Mouse (Mus musculus) spleen, adult 10 weeks (tissue): ENCODE results near the gene Pbx4. TPM values are rescaled to one million over a fixed set of nuclear protein-coding genes. Genes with fewer than 3 reads are reported as not detected.

Experiments used
- polyA plus RNA-seq: library from polyadenylated mRNA; stranded (reverse); fragments of 350-450 nt; fragmentation: Illumina TruSeq; extraction: RNeasy Lipid Tissue Mini Kit (QIAGEN cat#74804); gene quantifications from one replicate; pipeline ENCODE4 v1.2.3, GENCODE M21; 2015; ENCODE audit warnings: low replicate concordance; ENCODE audit not compliant: insufficient read depth

The Pbx4 gene
- polyA plus RNA-seq, result 8.6 TPM

DNA sequence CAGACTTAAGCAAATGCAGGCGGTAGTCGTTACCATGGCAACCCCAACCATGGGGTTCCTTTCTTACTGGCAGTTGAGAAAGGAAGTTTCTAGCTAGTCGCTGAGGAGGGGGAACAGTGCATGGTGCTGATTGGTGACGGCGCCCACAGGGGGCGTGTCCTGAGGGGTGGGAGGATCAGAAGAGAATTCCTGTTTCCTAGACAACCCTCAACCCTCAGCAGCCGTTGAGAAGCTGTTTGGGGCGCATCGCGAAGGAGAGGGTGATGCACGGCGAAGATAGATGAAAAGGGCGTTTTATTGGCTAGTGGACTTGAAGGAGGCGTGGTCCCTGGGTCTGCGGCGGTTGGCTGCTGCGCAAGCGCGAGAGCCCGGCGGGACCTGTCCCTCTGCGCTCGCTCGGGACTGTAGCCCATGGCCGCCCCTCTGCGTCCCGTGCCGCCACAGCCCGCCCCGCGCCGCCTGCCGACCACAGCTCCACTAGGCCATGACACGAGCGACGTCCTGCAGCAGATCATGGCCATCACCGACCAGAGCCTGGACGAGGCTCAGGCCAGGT, at the start of gene Pbx4:
Pbx4 (plus strand) TSS at position 194 of the 556 bp plus-strand sequence.

DNA sequence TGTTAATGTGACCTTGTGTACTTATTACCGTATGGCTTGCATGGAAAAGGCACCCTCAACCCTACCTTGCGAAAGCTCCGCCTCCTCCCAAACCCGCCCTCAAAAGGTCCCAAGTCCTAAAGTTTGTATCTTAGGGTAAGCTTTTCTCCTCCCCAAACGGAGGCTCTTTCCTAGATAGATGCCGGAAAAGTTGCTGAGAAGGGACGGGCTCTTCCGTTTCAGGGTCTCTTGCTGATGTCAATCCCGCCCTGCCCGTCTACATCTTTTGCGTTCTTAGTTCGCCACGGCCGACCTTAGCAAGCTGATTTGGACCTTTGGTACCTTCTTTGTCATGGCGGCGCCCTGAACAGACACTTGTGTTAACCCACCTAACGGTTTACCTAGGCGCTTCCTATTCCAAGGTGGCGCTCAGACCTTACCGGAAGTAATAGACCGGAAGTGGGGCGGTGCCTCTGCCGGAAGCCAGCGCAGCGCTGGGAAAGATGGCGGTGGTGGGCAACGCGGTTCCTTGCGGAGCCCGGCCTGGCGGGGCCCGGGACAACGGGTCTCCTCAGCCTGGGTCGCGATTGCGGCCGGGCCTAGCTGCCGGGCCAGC, 41.4 kb upstream of the Pbx4 start, which contains the start of the genes Atp13a1 and Zfp866:
Atp13a1 (plus strand) TSS at position 391 of the 595 bp plus-strand sequence.
Zfp866 (minus strand) TSS at position 406 of the 595 bp plus-strand sequence.

DNA sequence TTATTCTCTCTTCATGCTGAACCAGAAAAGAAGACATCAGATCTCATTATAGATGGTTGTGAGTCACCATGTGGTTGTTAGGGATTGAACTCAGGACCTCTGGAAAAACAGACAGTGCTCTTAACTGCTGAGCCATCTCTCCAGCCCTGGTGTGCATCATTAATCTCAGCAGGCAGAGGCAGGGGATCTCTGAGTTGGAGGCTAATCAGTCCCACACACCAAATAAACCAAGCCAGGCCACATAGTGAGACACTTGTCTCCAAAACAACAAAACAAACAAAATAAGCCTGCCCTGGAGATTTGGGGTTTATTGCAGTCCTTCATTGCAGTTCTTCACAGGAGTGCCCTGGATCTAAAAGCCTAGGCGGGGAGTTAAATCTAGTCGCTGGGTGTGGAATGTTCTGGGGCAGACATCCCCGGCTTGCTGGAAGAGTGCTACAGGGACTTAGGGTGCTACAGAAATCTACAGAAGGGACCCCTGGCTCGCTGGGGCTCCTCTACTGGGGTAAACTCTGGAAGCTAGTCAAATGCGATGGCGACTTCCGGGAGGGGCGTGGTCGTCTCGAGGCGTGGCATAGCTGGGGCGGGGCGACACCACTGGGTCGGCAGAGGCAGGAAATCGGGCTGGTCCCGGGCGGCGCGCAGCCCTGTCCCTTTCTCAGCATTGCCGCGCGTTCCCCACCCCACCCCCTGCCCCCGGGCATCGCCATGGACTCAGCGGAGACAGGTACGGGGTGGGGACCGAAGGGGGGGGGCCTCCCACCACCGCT, 24.0 kb upstream of the Pbx4 start, which contains the start of gene Gmip:
Gmip (plus strand) TSS at position 586 of the 770 bp plus-strand sequence.

GRCm38 (mm10) chr8:69822386-69823191, 9.7 kb upstream of the Pbx4 start, which contains the start of gene Lpar2:
Gene Lpar2 (plus strand): TSS chr8:69822429.

DNA sequence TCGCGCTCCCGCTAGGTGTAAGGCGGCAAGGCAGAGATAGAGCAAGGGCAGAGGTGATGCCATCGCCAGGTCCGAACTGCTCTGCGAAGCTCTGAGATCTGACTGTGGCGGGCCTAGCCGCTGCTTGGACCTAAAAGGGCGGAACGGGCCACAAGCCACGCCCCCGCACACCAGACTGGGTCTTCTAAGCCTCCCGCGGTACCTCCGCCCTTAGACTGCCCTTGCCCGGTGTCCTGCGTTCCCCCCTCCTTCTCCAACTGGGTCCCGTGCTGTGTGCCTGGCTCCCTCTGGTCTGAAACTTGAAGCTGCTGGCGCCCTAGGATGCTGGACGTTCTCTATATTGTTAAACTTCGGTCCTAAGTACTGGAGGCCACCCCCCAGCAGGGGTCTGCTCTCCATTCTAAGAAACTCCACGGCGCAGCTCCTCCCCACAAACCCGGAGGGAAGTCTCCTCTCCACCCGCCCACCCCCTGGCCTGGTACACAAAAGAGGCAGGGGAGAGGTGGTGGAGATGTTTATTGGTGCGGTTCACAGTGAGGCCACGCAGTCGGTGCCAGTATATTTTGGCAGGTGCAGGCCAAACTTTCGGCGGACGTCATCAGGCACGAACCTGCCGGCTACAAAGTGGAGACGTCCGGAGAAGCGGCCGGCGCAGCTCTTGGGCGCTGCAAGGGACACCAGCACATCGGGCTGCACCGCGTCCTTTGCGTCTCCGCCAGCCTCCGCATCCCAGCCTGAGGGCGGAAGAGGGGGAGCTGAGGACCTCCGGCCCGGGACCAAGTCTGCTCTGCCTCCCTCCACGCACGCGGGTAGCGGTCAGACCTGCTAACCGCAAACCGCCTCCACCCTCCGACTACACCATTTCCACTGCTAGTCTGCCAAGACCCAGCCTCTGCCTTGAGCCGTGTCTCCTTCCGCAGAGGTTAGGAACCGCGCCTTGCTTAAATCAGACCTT, 55.3 kb downstream of the Pbx4 start, which contains the start of gene Cilp2:
Cilp2 (minus strand) TSS at position 399 of the 955 bp plus-strand sequence.

DNA sequence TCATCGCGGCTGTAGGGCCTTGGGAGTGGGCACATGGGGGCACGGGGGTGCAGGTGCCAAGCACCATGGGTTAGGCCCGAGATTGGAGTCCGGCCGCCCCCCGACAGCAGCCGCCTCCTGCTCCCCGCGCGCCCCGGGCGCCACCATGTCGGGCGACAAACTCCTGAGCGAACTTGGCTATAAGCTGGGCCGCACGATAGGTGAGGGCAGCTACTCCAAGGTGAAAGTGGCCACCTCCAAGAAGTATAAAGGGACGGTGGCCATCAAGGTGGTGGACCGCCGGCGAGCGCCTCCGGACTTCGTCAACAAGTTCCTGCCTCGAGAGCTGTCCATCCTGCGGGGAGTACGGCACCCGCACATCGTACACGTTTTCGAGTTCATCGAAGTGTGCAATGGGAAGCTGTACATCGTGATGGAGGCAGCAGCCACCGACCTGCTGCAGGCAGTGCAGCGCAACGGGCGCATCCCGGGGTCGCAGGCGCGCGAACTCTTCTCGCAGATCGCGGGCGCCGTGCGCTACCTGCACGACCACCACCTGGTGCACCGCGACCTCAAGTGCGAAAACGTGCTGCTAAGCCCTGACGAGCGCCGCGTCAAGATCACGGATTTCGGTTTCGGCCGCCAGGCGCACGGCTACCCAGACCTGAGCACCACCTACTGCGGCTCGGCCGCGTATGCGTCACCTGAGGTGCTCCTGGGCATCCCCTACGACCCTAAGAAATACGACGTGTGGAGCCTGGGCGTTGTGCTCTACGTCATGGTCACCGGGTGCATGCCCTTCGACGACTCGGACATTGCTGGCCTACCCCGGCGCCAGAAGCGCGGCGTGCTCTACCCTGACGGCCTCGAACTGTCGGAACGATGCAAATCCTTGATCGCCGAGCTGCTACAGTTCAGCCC, 70.1 kb downstream of the Pbx4 start, which contains the start of the genes Tssk6, Ndufa13 and Yjefn3:
Tssk6 (plus strand) TSS at position 22 of the 900 bp plus-strand sequence.
Ndufa13 (minus strand) TSS at position 396 of the 900 bp plus-strand sequence.
Yjefn3 (minus strand) TSS at position 550 of the 900 bp plus-strand sequence.

Other genes starting within 250 kb of the Pbx4 start
- gene Zfp868, start 206.9 kb upstream of the Pbx4 start, polyA plus RNA-seq, result 29.8 TPM
- 3.1 TPM for gene Zfp964, start 178.0 kb upstream of the Pbx4 start, polyA plus RNA-seq
- gene Zfp869, start 121.8 kb upstream of the Pbx4 start, polyA plus RNA-seq, result 88.7 TPM
- gene Zfp963, start 82.5 kb upstream of the Pbx4 start, polyA plus RNA-seq, result 11.5 TPM
- 1.4 TPM for gene Gm20422, start 57.6 kb upstream of the Pbx4 start, polyA plus RNA-seq
- 16.8 TPM for gene Atp13a1, start 41.3 kb upstream of the Pbx4 start, polyA plus RNA-seq
- 62.4 TPM for gene Zfp866, start 41.3 kb upstream of the Pbx4 start, polyA plus RNA-seq
- 168 TPM for gene Gmip, start 23.8 kb upstream of the Pbx4 start, polyA plus RNA-seq
- gene Lpar2, start 10.1 kb upstream of the Pbx4 start, polyA plus RNA-seq, result 6.1 TPM
- gene Cilp2, start 55.2 kb downstream of the Pbx4 start, polyA plus RNA-seq, result not detected
- gene Tssk6, start 69.7 kb downstream of the Pbx4 start, polyA plus RNA-seq, result not detected
- 13.6 TPM for gene Ndufa13, start 70.1 kb downstream of the Pbx4 start, polyA plus RNA-seq
- gene Yjefn3, start 70.2 kb downstream of the Pbx4 start, polyA plus RNA-seq, result not detected
- gene Gatad2a, start 163.9 kb downstream of the Pbx4 start, polyA plus RNA-seq, result 21.0 TPM
- gene Mau2, start 210.2 kb downstream of the Pbx4 start, polyA plus RNA-seq, result 55.1 TPM
- 29.4 TPM for gene Sugp1, start 210.3 kb downstream of the Pbx4 start, polyA plus RNA-seq
- gene Tm6sf2, start 240.4 kb downstream of the Pbx4 start, polyA plus RNA-seq, result 1.2 TPM